Mouse (Mus musculus) heart, embryonic 11.5 days (tissue): ENCODE measurements around the gene Iqch. TPM values are rescaled to one million over a fixed set of nuclear protein-coding genes. Genes with fewer than 3 reads are reported as not detected.

ENCODE experiments used
- ATAC-seq: fragments of 200-750 bp; cut with Nextera tagmentation; replicated peaks from 2 replicates; pipeline ENCODE4 v1.8.0; 2017; ENCODE audit warnings: moderate library complexity; ENCODE audit not compliant: insufficient number of reproducible peaks, low FRiP score, low TSS enrichment
- H3K27ac ChIP-seq: fragments of 300-500 bp; sonication (generic); 2 replicates; pipeline ENCODE4 v1.5.1; 2014; ENCODE audit warnings: mild to moderate bottlenecking, low read depth, low read length
- H3K27me3 ChIP-seq: fragments of 300-500 bp; sonication (generic); 2 replicates; pipeline ENCODE4 v1.6.1; 2014; ENCODE audit warnings: mild to moderate bottlenecking, low read length, mixed read lengths; ENCODE audit not compliant: control insufficient read depth, insufficient read depth
- H3K36me3 ChIP-seq: fragments of 300-500 bp; sonication (generic); 2 replicates; pipeline ENCODE4 v1.6.1; 2014; ENCODE audit warnings: mild to moderate bottlenecking, low read length, moderate library complexity, mixed read lengths; ENCODE audit not compliant: control insufficient read depth, insufficient read depth
- H3K4me1 ChIP-seq: fragments of 300-500 bp; sonication (generic); 2 replicates; pipeline ENCODE4 v1.6.1; 2014; ENCODE audit warnings: low read length; ENCODE audit not compliant: control insufficient read depth, insufficient read depth
- H3K4me2 ChIP-seq: fragments of 300-500 bp; sonication (generic); 2 replicates; pipeline ENCODE4 v1.6.1; 2014; ENCODE audit warnings: mild to moderate bottlenecking, moderate library complexity
- H3K4me3 ChIP-seq: fragments of 300-500 bp; sonication (generic); 2 replicates; pipeline ENCODE4 v1.5.1; 2014; ENCODE audit warnings: low read depth, low read length
- H3K9ac ChIP-seq: fragments of 300-500 bp; sonication (generic); 2 replicates; pipeline ENCODE4 v1.6.1; 2014; ENCODE audit warnings: mild to moderate bottlenecking, low read depth, low read length, moderate library complexity
- H3K9me3 ChIP-seq: fragments of 300-500 bp; sonication (generic); replicated peaks from 2 replicates; pipeline ENCODE4 v1.6.1; 2016; ENCODE audit warnings: low read length; ENCODE audit not compliant: control insufficient read depth
- WGBS: fragments of 180-500 bp; shearing (Covaris S2); extraction: QIAGEN DNeasy Blood & Tissue Kit; methylation state at CpG from one replicate; pipeline ENCODE4 v1.1.7; 2014; ENCODE audit not compliant: insufficient replicate concordance; 5-methylcytosine and 5-hydroxymethylcytosine counted together
- polyA plus RNA-seq: library from polyadenylated mRNA; unstranded; fragments of >200 nt; fragmentation: Nextera tagmentation; extraction: Ambion mirVana; gene quantifications from 2 replicates; pipeline ENCODE4 v1.2.1, GENCODE M21; 2014

Gene Iqch
- polyA plus RNA-seq, 1 experiment from 2014 or later: 0.11 TPM

DNA sequence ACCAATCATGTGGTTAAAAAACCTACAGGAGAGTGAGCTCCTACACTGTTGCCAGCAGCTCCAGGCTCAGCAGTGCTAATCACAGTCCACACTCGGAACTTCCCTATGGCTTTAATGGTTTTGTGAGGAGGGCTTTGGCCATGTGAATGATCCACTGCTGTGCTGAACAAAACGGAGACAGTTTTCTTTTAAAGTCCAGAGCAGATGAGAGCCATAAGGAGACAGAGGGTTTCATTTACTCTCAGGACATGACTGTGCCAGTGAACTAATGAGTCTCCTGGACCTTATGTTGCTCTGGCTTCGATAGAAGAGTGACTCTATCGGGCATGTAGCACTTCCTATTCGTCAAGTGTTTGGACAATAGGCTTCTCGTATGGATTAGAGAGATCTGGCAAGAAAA lies 181.9 kb downstream of the Iqch start:
- no peak overlapping the region for H3K9ac ChIP-seq
- no peak overlapping the region for H3K4me2 ChIP-seq
- H3K9me3 ChIP-seq: no peaks in the 10 kb centered on the region
- no peaks in the 10 kb centered on the region for H3K27me3 ChIP-seq
- 60% methylated on average over 6 of the region's 6 CpGs for WGBS
- no peaks in the 10 kb centered on the region for H3K36me3 ChIP-seq
- H3K4me1 ChIP-seq: no peaks in the 10 kb centered on the region
- ATAC-seq: no peak
- H3K27ac ChIP-seq: no peak overlapping the region
- no peak overlapping the region for H3K4me3 ChIP-seq

GRCm38 (mm10) chr9:63400176-63400575 lies 202.1 kb downstream of the Iqch start:
- H3K4me2 ChIP-seq: no peak overlapping the region
- H3K27me3 ChIP-seq: no peaks in the 10 kb centered on the region
- no peak overlapping the region for H3K27ac ChIP-seq
- H3K4me1 ChIP-seq: peaks cover 9% of the 10 kb centered on the region
- no peaks in the 10 kb centered on the region for H3K36me3 ChIP-seq
- WGBS: 83% methylated on average over 1 of the region's 1 CpGs
- no peak overlapping the region for H3K4me3 ChIP-seq
- no peak for ATAC-seq
- H3K9me3 ChIP-seq: no peaks in the 10 kb centered on the region
- H3K9ac ChIP-seq: no peak overlapping the region

- Histone ChIP-seq H3K9me3 (no peaks in the 10 kb centered on the region), H3K9ac (peak overlapping the region; percentile 89), H3K4me2 (peak overlapping the region; percentile 68), H3K36me3 (no peaks in the 10 kb centered on the region), H3K4me1 (peaks cover 9% of the 10 kb centered on the region), H3K27ac (peak overlapping the region; percentile 57; the same call in 1 of the 2 replicates), H3K27me3 (no peaks in the 10 kb centered on the region), H3K4me3 (peak overlapping the region; percentile 70)
- WGBS: 2% methylated on average over 8 of the region's 8 CpGs
- peak; percentile 23; the same call in 1 of the 2 replicates for ATAC-seq
Measured at GRCm38 (mm10) chr9:63399463-63399815, 202.9 kb downstream of the Iqch start.

GRCm38 (mm10) chr9:63398611-63399462 lies 203.5 kb downstream of the Iqch start, which contains the start of gene 2300009A05Rik:
TSS of gene 2300009A05Rik (minus strand) at chr9:63399246.
- ATAC-seq: peak; percentile 98
- peak within 1 kb of the TSS; percentile 96 for H3K27ac ChIP-seq
- WGBS: under 1% methylated on average over 69 of the region's 74 CpGs
- peak within 1 kb of the TSS; percentile 68 for H3K4me2 ChIP-seq
- H3K4me3 ChIP-seq: peak within 1 kb of the TSS; percentile 70
- peaks cover 9% of the 10 kb centered on the region for H3K4me1 ChIP-seq
- no peaks in the 10 kb centered on the region for H3K36me3 ChIP-seq
- H3K27me3 ChIP-seq: no peaks in the 10 kb centered on the region
- peak within 1 kb of the TSS; percentile 89 for H3K9ac ChIP-seq
- H3K9me3 ChIP-seq: no peaks in the 10 kb centered on the region

- Histone ChIP-seq H3K4me2 (no peak overlapping the region), H3K4me3 (no peak overlapping the region), H3K9ac (no peak overlapping the region), H3K27ac (no peak overlapping the region), H3K36me3 (no peaks in the 10 kb centered on the region), H3K9me3 (no peaks in the 10 kb centered on the region), H3K27me3 (no peaks in the 10 kb centered on the region), H3K4me1 (peaks cover 9% of the 10 kb centered on the region)
- no peak for ATAC-seq
- 65% methylated on average over 7 of the region's 7 CpGs for WGBS
Measured at GRCm38 (mm10) chr9:63395612-63396011, 206.7 kb downstream of the Iqch start.

- Histone ChIP-seq H3K36me3 (no peaks in the 10 kb centered on the region), H3K27ac (no peak overlapping the region), H3K9ac (no peak overlapping the region), H3K4me2 (no peak overlapping the region), H3K4me1 (peaks cover 4% of the 10 kb centered on the region), H3K27me3 (no peaks in the 10 kb centered on the region), H3K4me3 (no peak overlapping the region), H3K9me3 (no peaks in the 10 kb centered on the region)
- no peak for ATAC-seq
- 66% methylated on average over 2 of the region's 2 CpGs for WGBS
Measured at GRCm38 (mm10) chr9:63391307-63391706, 211.0 kb downstream of the Iqch start.

DNA sequence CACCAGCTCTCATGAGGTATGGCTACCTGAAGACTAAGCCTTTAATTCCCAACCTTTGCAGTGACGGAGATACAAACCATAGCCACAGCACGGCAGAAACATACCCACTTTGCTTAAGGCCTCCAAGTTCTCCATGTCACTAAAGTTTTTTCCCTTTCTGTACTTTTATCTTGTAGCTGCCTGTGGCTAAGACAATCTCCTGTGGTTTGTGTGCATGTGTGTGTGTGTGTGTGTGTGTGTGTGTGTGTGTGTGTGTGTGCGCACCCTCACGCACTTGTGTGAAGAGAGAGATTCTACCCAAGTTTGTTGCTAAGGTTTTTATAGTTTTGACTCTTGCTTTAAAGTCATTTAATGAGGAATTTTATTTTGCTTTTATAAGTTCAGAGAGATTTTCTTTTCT lies 219.5 kb downstream of the Iqch start:
- Histone ChIP-seq H3K36me3 (no peaks in the 10 kb centered on the region), H3K9ac (no peak overlapping the region), H3K4me2 (no peak overlapping the region), H3K4me3 (no peak overlapping the region), H3K27me3 (no peaks in the 10 kb centered on the region), H3K9me3 (no peaks in the 10 kb centered on the region), H3K4me1 (peaks cover 5% of the 10 kb centered on the region; the same call in 1 of the 2 replicates), H3K27ac (no peak overlapping the region)
- whole genome bisulfite sequencing: 90% methylated on average over 4 of the region's 4 CpGs
- ATAC-seq: no peak

GRCm38 (mm10) chr9:63380326-63380725 lies 222.0 kb downstream of the Iqch start:
- no peaks in the 10 kb centered on the region for H3K27me3 ChIP-seq
- no peak overlapping the region for H3K4me3 ChIP-seq
- no peaks in the 10 kb centered on the region for H3K9me3 ChIP-seq
- no peaks in the 10 kb centered on the region for H3K36me3 ChIP-seq
- no peak overlapping the region for H3K27ac ChIP-seq
- no peak for ATAC-seq
- no peak overlapping the region for H3K9ac ChIP-seq
- H3K4me2 ChIP-seq: no peak overlapping the region
- H3K4me1 ChIP-seq: peaks cover 16% of the 10 kb centered on the region
- WGBS: 83% methylated on average over 3 of the region's 3 CpGs

- WGBS: 21% methylated on average over 8 of the region's 8 CpGs
- ATAC-seq: no peak
- Histone ChIP-seq H3K9ac (peak overlapping the region; percentile 93), H3K27me3 (no peaks in the 10 kb centered on the region), H3K4me3 (peak overlapping the region; percentile 83), H3K27ac (peak overlapping the region; percentile 90; the same call in 1 of the 2 replicates), H3K36me3 (no peaks in the 10 kb centered on the region), H3K4me2 (peak overlapping the region; percentile 82), H3K9me3 (no peaks in the 10 kb centered on the region), H3K4me1 (peaks cover 30% of the 10 kb centered on the region)
Measured at GRCm38 (mm10) chr9:63378174-63378573, 224.1 kb downstream of the Iqch start.
